Mouse (Mus musculus) thymus, adult 2 months (tissue): Measurements from ENCODE around the gene Sgf29.

Source experiments
- CTCF ChIP-seq: fragments of 200-500 bp; IDR thresholded peaks from 2 replicates; pipeline ENCODE4 v1.5.1; 2012; ENCODE audit warnings: mild to moderate bottlenecking, control low read depth, low read length, moderate library complexity, borderline replicate concordance; ENCODE audit not compliant: control insufficient read depth, poor library complexity, insufficient read depth; ENCODE audit errors: extremely low read depth
- POLR2A ChIP-seq: fragments of 200-500 bp; IDR thresholded peaks from 2 replicates; pipeline ENCODE4 v1.6.1; 2012; ENCODE audit warnings: mild to moderate bottlenecking, low read length, control low read depth, moderate library complexity; ENCODE audit not compliant: control insufficient read depth, poor library complexity, insufficient read depth; ENCODE audit errors: extremely low read depth

GRCm38 (mm10) chr7:126690737-126691136 is 41.6 kb downstream of the Sgf29 start:
- TF ChIP-seq POLR2A (no peak), CTCF (no peak)
